Mouse (Mus musculus) kidney, adult 2 months (tissue): ENCODE results near the gene Tmod2. TPM values are rescaled to one million over a fixed set of nuclear protein-coding genes. Genes with fewer than 3 reads are reported as not detected.
A peak's percentile ranks its signal among the peaks of the same experiment; 100 is the strongest.

Experiments used
- DNase-seq: peaks from one replicate; pipeline ENCODE4 v3.0.0; 2021
- H3K27ac ChIP-seq: fragments of 200-500 bp; 2 replicates; pipeline ENCODE4 v1.5.1; 2012; ENCODE audit warnings: low read depth, low read length, control low read depth, inconsistent platforms; ENCODE audit not compliant: insufficient read depth
- H3K27me3 ChIP-seq: fragments of 200-500 bp; replicated peaks from 2 replicates; pipeline ENCODE4 v1.6.1; 2012; ENCODE audit warnings: mild to moderate bottlenecking, moderate library complexity, low read length, inconsistent platforms; ENCODE audit not compliant: control insufficient read depth, insufficient read depth
- H3K36me3 ChIP-seq: fragments of 200-500 bp; 2 replicates; pipeline ENCODE4 v1.6.1; 2012; ENCODE audit warnings: mild to moderate bottlenecking, moderate library complexity, low read length, inconsistent platforms; ENCODE audit not compliant: control insufficient read depth, insufficient read depth
- H3K4me1 ChIP-seq: fragments of 200-500 bp; 2 replicates; pipeline ENCODE4 v1.6.1; 2011; ENCODE audit warnings: low read length; ENCODE audit not compliant: control insufficient read depth, insufficient read depth
- H3K4me3 ChIP-seq: fragments of 200-500 bp; 2 replicates; pipeline ENCODE4 v1.5.1; 2011; ENCODE audit warnings: mild to moderate bottlenecking, low read depth, low read length, control low read depth; ENCODE audit not compliant: insufficient read depth
- CTCF ChIP-seq: fragments of 200-500 bp; conservative IDR thresholded peaks from 2 replicates; pipeline ENCODE4 v1.5.1; 2011; ENCODE audit warnings: low read depth, mild to moderate bottlenecking, control low read depth, low read length, moderate library complexity, mixed read lengths; ENCODE audit not compliant: insufficient read depth, insufficient read length
- POLR2A ChIP-seq: fragments of 200-500 bp; IDR thresholded peaks from one replicate; pipeline ENCODE4 v1.6.1; 2011; ENCODE audit warnings: low read depth, low read length, control low read depth
- WGBS: fragments of 180-500 bp; shearing (Covaris S2); methylation state at CpG from one replicate; pipeline ENCODE4 v1.1.7; 2018; 5-methylcytosine and 5-hydroxymethylcytosine counted together
- polyA plus RNA-seq: library from polyadenylated mRNA; depleted of rRNA; stranded (reverse); fragments of >200 nt; gene quantifications from 2 replicates; pipeline ENCODE4 v1.2.3, GENCODE M21; 2012; rRNA removed

The Tmod2 gene
- polyA plus RNA-seq, 1 experiment, result 0.38 TPM

GRCm38 (mm10) chr9:75528096-75528495 lies 83.0 kb downstream of the Tmod2 start:
- Histone ChIP-seq H3K27ac (no peak overlapping the region), H3K4me3 (no peak overlapping the region), H3K27me3 (no peaks in the 10 kb centered on the region), H3K4me1 (no peaks in the 10 kb centered on the region), H3K36me3 (peaks cover 4% of the 10 kb centered on the region)
- TF ChIP-seq CTCF (0 out of 2 replicates have a peak, but pooled peaks have one; percentile 5), POLR2A (no peak)
- DNase-seq, result no peak
- WGBS, result 98% methylated on average over 9 of the region's 9 CpGs

- Histone ChIP-seq H3K4me1 (no peaks in the 10 kb centered on the region), H3K36me3 (peaks cover 4% of the 10 kb centered on the region), H3K27ac (no peak overlapping the region), H3K4me3 (no peak overlapping the region), H3K27me3 (no peaks in the 10 kb centered on the region)
- TF ChIP-seq CTCF (no peak), POLR2A (no peak)
- DNase-seq, result peak; percentile 59
- WGBS, result 75% methylated on average over 13 of the region's 13 CpGs
Observed at GRCm38 (mm10) chr9:75527368-75528059, 83.6 kb downstream of the Tmod2 start.

- H3K4me3 ChIP-seq, result no peak overlapping the region
- DNase-seq, result peak; percentile 28
- WGBS, result 75% methylated on average over 6 of the region's 6 CpGs
- no peaks in the 10 kb centered on the region; the same call in 1 of the 2 replicates for H3K36me3 ChIP-seq
- TF ChIP-seq POLR2A (no peak), CTCF (no peak)
- H3K27me3 ChIP-seq, result no peaks in the 10 kb centered on the region
- no peaks in the 10 kb centered on the region for H3K4me1 ChIP-seq
- no peak overlapping the region for H3K27ac ChIP-seq
Observed at GRCm38 (mm10) chr9:75523646-75524045, 87.5 kb downstream of the Tmod2 start.

- Histone ChIP-seq H3K4me3 (no peak overlapping the region), H3K4me1 (no peaks in the 10 kb centered on the region), H3K27me3 (no peaks in the 10 kb centered on the region), H3K36me3 (no peaks in the 10 kb centered on the region; the same call in 1 of the 2 replicates), H3K27ac (no peak overlapping the region)
- TF ChIP-seq CTCF (no peak), POLR2A (no peak)
- peak; percentile 14 for DNase-seq
- WGBS, result 68% methylated on average over 2 of the region's 2 CpGs
Observed at GRCm38 (mm10) chr9:75522217-75522616, 88.9 kb downstream of the Tmod2 start.

- peak; percentile 73 for DNase-seq
- no peak for TF ChIP-seq POLR2A
- peak; percentile 66 for TF ChIP-seq CTCF
- no peak overlapping the region for H3K27ac ChIP-seq
Observed at GRCm38 (mm10) chr9:75521788-75522187, 89.3 kb downstream of the Tmod2 start.

GRCm38 (mm10) chr9:75520940-75521339 lies 90.2 kb downstream of the Tmod2 start:
- TF ChIP-seq CTCF (no peak), POLR2A (no peak)
- 90% methylated on average over 8 of the region's 8 CpGs for WGBS
- Histone ChIP-seq H3K36me3 (no peaks in the 10 kb centered on the region; the same call in 1 of the 2 replicates), H3K4me1 (no peaks in the 10 kb centered on the region), H3K27me3 (no peaks in the 10 kb centered on the region), H3K27ac (no peak overlapping the region), H3K4me3 (no peak overlapping the region)
- DNase-seq, result no peak

More at GRCm38 (mm10) chr9:75521788-75522187, 89.3 kb downstream of the Tmod2 start:
- H3K36me3 ChIP-seq, result no peaks in the 10 kb centered on the region; the same call in 1 of the 2 replicates
- no peaks in the 10 kb centered on the region for H3K27me3 ChIP-seq
- 52% methylated on average over 4 of the region's 4 CpGs for WGBS
- no peak overlapping the region for H3K4me3 ChIP-seq
- H3K4me1 ChIP-seq, result no peaks in the 10 kb centered on the region

GRCm38 (mm10) chr9:75517751-75518150 lies 93.4 kb downstream of the Tmod2 start:
- no peaks in the 10 kb centered on the region for H3K4me1 ChIP-seq
- DNase-seq, result no peak
- no peak overlapping the region for H3K4me3 ChIP-seq
- TF ChIP-seq CTCF (no peak), POLR2A (no peak)
- H3K36me3 ChIP-seq, result no peaks in the 10 kb centered on the region; the same call in 1 of the 2 replicates
- 67% methylated on average over 3 of the region's 3 CpGs for WGBS
- H3K27ac ChIP-seq, result no peak overlapping the region
- H3K27me3 ChIP-seq, result no peaks in the 10 kb centered on the region

Other genes with a start within 250 kb of the Tmod2 start
- 11.5 and 12.7 TPM in 2 replicates for gene Mapk6, start 201.3 kb downstream of the Tmod2 start, polyA plus RNA-seq
- gene Leo1, start 169.8 kb downstream of the Tmod2 start, polyA plus RNA-seq, result 2.5 and 3.3 TPM in 2 replicates
- gene Tmod3, start 51.7 kb downstream of the Tmod2 start, polyA plus RNA-seq, result 16.7 and 20.1 TPM in 2 replicates
- gene Lysmd2, start 14.4 kb upstream of the Tmod2 start, polyA plus RNA-seq, result 2.5 and 3.4 TPM in 2 replicates
- gene Scg3, start 72.7 kb upstream of the Tmod2 start, polyA plus RNA-seq, result 0.35 and 1.2 TPM in 2 replicates
- gene Bmp5, start 164.0 kb upstream of the Tmod2 start, polyA plus RNA-seq, result 0.20 and 0.23 TPM in 2 replicates